Mouse (Mus musculus): ENCODE results near the gene Wnk4. TPM values are rescaled to one million over a fixed set of nuclear protein-coding genes. Genes with fewer than 3 reads are reported as not detected.

The Wnk4 gene
- polyA plus RNA-seq, 1 experiment from 2014 or later, result 5.8 TPM

- ATAC-seq (ENCODE audit: insufficient read depth) (peak; percentile 90), DNase-seq (peak; percentile 93)
- Histone ChIP-seq H3K27ac (ENCODE audit: low read depth) (peak within 1 kb of the TSS; percentile 92), H3K4me2 (peak within 1 kb of the TSS; percentile 90), H3K4me3 (ENCODE audit: low read depth, low read length) (peak within 1 kb of the TSS; percentile 87), H3K36me3 (ENCODE audit: insufficient read depth) (peaks cover 18% of the 10 kb centered on the region), H3K4me1 (ENCODE audit: insufficient read depth) (peaks cover 5% of the 10 kb centered on the region; the same call in 1 of the 2 replicates), H3K9me3 (ENCODE audit: low read depth, low read length) (no peaks in the 10 kb centered on the region), H3K9ac (peak within 1 kb of the TSS; percentile 92), H3K27me3 (ENCODE audit: insufficient read depth, low read length) (no peaks in the 10 kb centered on the region)
- peak; percentile 38 for TF ChIP-seq CTCF (IDR thresholded peaks at IDR 0.05; ENCODE audit: low read depth)
- under 1% methylated on average over 40 of the region's 40 CpGs for WGBS
Measured at GRCm38 (mm10) chr11:101253613-101254389, 6.6 kb upstream of the Wnk4 start, which contains the start of gene Vps25. Vps25 (plus strand) TSS chr11:101253707.

- Histone ChIP-seq H3K4me1 (ENCODE audit: insufficient read depth) (peaks cover 17% of the 10 kb centered on the region), H3K36me3 (ENCODE audit: insufficient read depth) (peaks cover 18% of the 10 kb centered on the region), H3K4me3 (ENCODE audit: low read depth, low read length) (no peak overlapping the region), H3K4me2 (no peak overlapping the region), H3K9ac (no peak overlapping the region), H3K27me3 (ENCODE audit: insufficient read depth, low read length) (no peaks in the 10 kb centered on the region), H3K27ac (ENCODE audit: low read depth) (no peak overlapping the region), H3K9me3 (ENCODE audit: low read depth, low read length) (no peaks in the 10 kb centered on the region)
- TF ChIP-seq CTCF (IDR thresholded peaks at IDR 0.05; ENCODE audit: low read depth), result no peak
- WGBS, result 85% methylated on average over 13 of the region's 13 CpGs
- ATAC-seq (ENCODE audit: insufficient read depth) (no peak), DNase-seq (no peak)
Measured at GRCm38 (mm10) chr11:101255826-101256775, 4.3 kb upstream of the Wnk4 start.

- peak; percentile 83 for DNase-seq
- peaks cover 18% of the 10 kb centered on the region for H3K36me3 ChIP-seq (ENCODE audit: insufficient read depth)
- H3K4me1 ChIP-seq (ENCODE audit: insufficient read depth), result peaks cover 17% of the 10 kb centered on the region
- peak overlapping the region; percentile 69; the same call in 1 of the 2 replicates for H3K9ac ChIP-seq
- H3K4me2 ChIP-seq, result peak overlapping the region; percentile 100
- no peaks in the 10 kb centered on the region for H3K9me3 ChIP-seq (ENCODE audit: low read depth, low read length)
- peak overlapping the region; percentile 80 for H3K27ac ChIP-seq (ENCODE audit: low read depth)
- peaks cover 27% of the 10 kb centered on the region for H3K27me3 ChIP-seq (ENCODE audit: insufficient read depth, low read length)
- peak overlapping the region; percentile 57 for H3K4me3 ChIP-seq (ENCODE audit: low read depth, low read length)
- TF ChIP-seq CTCF (IDR thresholded peaks at IDR 0.05; ENCODE audit: low read depth), result no peak
- ATAC-seq (ENCODE audit: insufficient read depth), result peak; percentile 48
- 18% methylated on average over 6 of the region's 6 CpGs for WGBS
Measured at GRCm38 (mm10) chr11:101259261-101259712, 1.1 kb upstream of the Wnk4 start.

- H3K4me1 ChIP-seq (ENCODE audit: insufficient read depth), result peaks cover 25% of the 10 kb centered on the region
- WGBS, result under 1% methylated on average over 30 of the region's 30 CpGs
- H3K9ac ChIP-seq, result peak overlapping the region; percentile 69
- no peaks in the 10 kb centered on the region for H3K9me3 ChIP-seq (ENCODE audit: low read depth, low read length)
- no peak for ATAC-seq (ENCODE audit: insufficient read depth)
- DNase-seq, result peak; percentile 34
- H3K27ac ChIP-seq (ENCODE audit: low read depth), result peak overlapping the region; percentile 80
- peaks cover 18% of the 10 kb centered on the region for H3K36me3 ChIP-seq (ENCODE audit: insufficient read depth)
- TF ChIP-seq CTCF (IDR thresholded peaks at IDR 0.05; ENCODE audit: low read depth), result no peak
- H3K4me2 ChIP-seq, result peak overlapping the region; percentile 100
- H3K4me3 ChIP-seq (ENCODE audit: low read depth, low read length), result peak overlapping the region; percentile 57
- peaks cover 38% of the 10 kb centered on the region for H3K27me3 ChIP-seq (ENCODE audit: insufficient read depth, low read length)
Measured at GRCm38 (mm10) chr11:101260826-101261380, 536 bp downstream of the Wnk4 start.

GRCm38 (mm10) chr11:101262272-101262967 is 2.1 kb downstream of the Wnk4 start:
- WGBS, result 6% methylated on average over 24 of the region's 24 CpGs
- peaks cover 38% of the 10 kb centered on the region for H3K27me3 ChIP-seq (ENCODE audit: insufficient read depth, low read length)
- no peak for ATAC-seq (ENCODE audit: insufficient read depth)
- peak; percentile 33; the same call in 1 of the 2 replicates for TF ChIP-seq CTCF (IDR thresholded peaks at IDR 0.05; ENCODE audit: low read depth)
- H3K9me3 ChIP-seq (ENCODE audit: low read depth, low read length), result no peaks in the 10 kb centered on the region
- 0 out of 2 replicates have a peak overlapping the region, but pooled peaks have one; percentile 8 for H3K27ac ChIP-seq (ENCODE audit: low read depth)
- peaks cover 9% of the 10 kb centered on the region; the same call in 1 of the 2 replicates for H3K36me3 ChIP-seq (ENCODE audit: insufficient read depth)
- peak overlapping the region; percentile 100 for H3K4me2 ChIP-seq
- DNase-seq, result no peak
- 0 out of 2 replicates have a peak overlapping the region, but pooled peaks have one; percentile 20 for H3K9ac ChIP-seq
- peaks cover 25% of the 10 kb centered on the region for H3K4me1 ChIP-seq (ENCODE audit: insufficient read depth)
- H3K4me3 ChIP-seq (ENCODE audit: low read depth, low read length), result peak overlapping the region; percentile 57

Data from lung, embryonic 14.5 days (tissue).